Mouse (Mus musculus): Measurements from ENCODE around the gene Per1.

Per1 gene

GRCm38 (mm10) chr11:69133923-69134621 lies 39.1 kb downstream of the Per1 start:
- DNase-seq (ENCODE audit: low spot score) = no peak

DNA sequence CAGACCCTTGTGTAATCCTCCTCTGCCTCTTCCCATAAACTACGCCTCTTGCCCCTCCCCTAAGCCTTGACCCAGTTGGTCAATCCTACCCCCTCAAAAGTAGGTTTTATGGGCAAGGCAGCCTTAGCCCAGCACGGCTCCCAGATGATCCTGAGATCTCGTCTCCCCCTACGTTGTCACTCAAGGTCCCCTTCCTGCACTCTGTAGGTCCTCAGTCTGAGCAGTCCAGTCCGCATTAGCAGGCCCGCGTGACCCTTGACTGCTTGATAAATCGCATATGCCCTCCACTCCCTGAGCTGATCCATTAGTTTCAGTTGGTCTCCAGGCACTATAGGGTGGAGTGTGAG lies 39.6 kb downstream of the Per1 start:
- DNase-seq (ENCODE audit: low spot score) = no peak

DNA sequence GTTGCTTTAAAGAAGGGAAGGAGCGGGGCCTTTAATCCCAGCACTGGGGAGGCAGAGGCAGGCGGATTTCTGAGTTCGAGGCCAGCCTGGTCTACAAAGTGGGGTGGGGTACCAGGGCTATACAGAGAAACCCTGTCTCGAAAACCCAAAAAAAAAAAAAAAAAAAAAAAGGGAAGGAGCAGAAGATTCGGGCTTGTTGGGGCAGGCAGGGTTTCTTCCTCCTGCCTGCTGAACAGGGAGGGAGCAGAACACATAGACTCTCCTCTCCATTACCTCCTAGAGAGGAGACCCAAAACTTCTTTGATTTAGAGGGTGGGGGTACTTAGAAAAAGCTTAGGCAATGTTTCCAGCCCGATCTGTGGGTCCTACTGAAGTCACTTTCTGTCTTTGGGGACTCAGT lies 40.3 kb downstream of the Per1 start:
- no peak for DNase-seq (ENCODE audit: low spot score)

DNA sequence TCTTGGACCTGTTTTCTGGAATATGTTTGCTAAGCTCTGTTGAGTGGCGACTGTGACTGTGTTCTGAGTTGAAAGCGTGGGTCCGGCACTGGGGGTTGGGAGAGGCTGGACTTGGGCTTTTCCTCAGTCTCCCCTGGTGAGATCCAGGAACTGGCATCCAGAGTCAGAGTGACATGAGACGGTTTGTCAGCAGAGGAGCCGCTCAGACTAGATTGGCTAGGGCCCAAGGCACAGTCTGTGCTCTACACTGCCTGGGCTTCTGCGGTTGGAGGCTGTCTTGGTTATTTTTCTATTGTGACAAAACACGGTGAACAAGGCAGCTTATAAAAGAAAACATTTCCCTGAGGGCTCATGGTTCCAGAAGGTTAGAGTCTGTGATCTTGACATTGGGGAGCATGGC lies 52.5 kb downstream of the Per1 start:
- DNase-seq (ENCODE audit: low spot score) = no peak

DNA sequence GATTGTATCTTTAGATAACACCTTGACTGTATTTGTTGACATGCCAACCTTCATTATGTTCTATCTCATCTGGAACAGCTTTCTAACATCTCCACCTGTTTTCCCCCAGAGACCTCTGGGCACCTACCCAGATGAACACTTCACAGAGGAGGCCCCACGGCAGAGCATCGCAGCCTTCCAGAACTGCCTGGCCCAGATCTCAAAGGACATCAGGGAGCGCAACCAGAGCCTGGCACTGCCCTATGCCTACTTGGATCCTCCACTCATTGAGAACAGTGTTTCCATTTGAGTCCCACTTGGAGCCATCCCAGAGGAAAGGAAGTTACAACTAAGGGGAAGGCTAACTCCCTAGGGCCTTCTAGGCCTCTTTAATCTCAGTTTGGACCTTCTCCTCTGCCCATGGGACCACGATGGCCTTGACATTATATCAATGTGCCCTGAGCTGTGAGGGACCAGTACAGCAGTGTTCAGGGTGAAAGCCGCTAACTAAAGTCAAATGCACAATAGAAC lies 53.5 kb downstream of the Per1 start:
- DNase-seq (ENCODE audit: low spot score) = no peak

- DNase-seq (ENCODE audit: low spot score) = no peak
These were observed 54.7 kb downstream of the Per1 start for GRCm38 (mm10) chr11:69149728-69150127.

- DNase-seq (ENCODE audit: low spot score) = peak; percentile 21
These were observed 55.4 kb downstream of the Per1 start for GRCm38 (mm10) chr11:69150444-69150843.

GRCm38 (mm10) chr11:69151004-69151403 lies 56.0 kb downstream of the Per1 start:
- DNase-seq (ENCODE audit: low spot score) = no peak

DNA sequence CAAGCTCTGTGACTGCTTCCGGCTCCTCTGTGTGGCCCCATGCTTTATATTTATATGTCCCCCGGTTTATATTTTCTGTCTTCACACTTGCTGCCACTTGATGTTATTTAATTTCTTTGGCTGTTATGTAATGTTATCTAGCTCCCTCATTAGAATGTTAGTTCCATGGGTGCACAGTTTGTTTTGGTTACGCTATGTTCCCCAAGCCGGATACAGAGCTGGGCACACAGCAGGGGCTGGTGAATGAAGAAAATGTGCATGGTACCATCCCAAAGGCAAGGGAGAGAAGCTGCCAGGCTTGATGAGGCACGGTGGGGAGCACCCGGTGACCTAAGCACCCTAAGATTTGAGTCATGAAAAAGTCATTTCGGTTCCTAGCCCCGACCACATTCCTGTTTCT lies 58.8 kb downstream of the Per1 start:
- no peak for DNase-seq (ENCODE audit: low spot score)

GRCm38 (mm10) chr11:69155351-69155750 lies 60.3 kb downstream of the Per1 start:
- DNase-seq (ENCODE audit: low spot score) = no peak

- no peak for DNase-seq (ENCODE audit: low spot score)
These were observed 61.8 kb downstream of the Per1 start, which contains the start of gene Alox12b for GRCm38 (mm10) chr11:69156800-69157199. TSS of gene Alox12b (plus strand) at chr11:69156989.

All from spleen, adult 12 weeks (tissue).